Mouse (Mus musculus): Measurements from ENCODE around the gene Mx1. TPM values are rescaled to one million over a fixed set of nuclear protein-coding genes. Genes with fewer than 3 reads are reported as not detected.

The Mx1 gene
- polyA plus RNA-seq, 1 experiment = 1.9 TPM

DNA sequence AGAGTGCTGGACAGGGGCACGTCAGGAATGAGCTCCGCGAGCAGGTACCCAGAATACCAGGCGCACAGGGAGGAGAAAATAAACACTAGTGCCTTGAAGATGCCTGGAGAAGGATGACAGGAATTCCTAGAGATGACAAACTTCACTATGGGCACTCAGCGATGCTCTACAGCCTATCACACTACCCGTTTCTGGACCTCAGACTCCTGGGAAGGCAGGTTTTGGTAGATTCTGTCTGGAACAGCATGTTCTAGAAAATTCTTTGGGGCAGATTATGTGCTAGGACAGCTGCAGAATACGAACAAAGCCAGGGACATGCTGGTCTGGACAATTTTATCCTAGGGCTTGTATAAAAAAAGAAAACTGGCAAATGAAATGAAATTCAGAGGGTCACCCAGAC, 38.2 kb upstream of the Mx1 start:
- H3K4me3 ChIP-seq (ENCODE audit: insufficient read depth, low read depth, low read length) = no peak overlapping the region
- TF ChIP-seq CTCF (conservative IDR thresholded peaks at IDR 0.05; ENCODE audit: insufficient read depth, insufficient read length, low read depth, low read length) (no peak), POLR2A (IDR thresholded peaks at IDR 0.05; ENCODE audit: low read depth, low read length) (no peak)
- H3K36me3 ChIP-seq (ENCODE audit: control insufficient read depth, insufficient read depth, low read length) = no peaks in the 10 kb centered on the region
- no peak for DNase-seq
- no peaks in the 10 kb centered on the region for H3K27me3 ChIP-seq (replicated peaks; ENCODE audit: control insufficient read depth, insufficient read depth, low read length)
- no peaks in the 10 kb centered on the region for H3K4me1 ChIP-seq (ENCODE audit: control insufficient read depth, insufficient read depth, low read length)
- no peak overlapping the region for H3K27ac ChIP-seq (ENCODE audit: insufficient read depth, low read depth, low read length)
- WGBS = 87% methylated on average over 7 of the region's 7 CpGs

GRCm38 (mm10) chr16:97499450-97499849, 36.7 kb upstream of the Mx1 start:
- no peak overlapping the region for H3K4me3 ChIP-seq (ENCODE audit: insufficient read depth, low read depth, low read length)
- no peak for TF ChIP-seq CTCF (conservative IDR thresholded peaks at IDR 0.05; ENCODE audit: insufficient read depth, insufficient read length, low read depth, low read length)
- no peak for TF ChIP-seq POLR2A (IDR thresholded peaks at IDR 0.05; ENCODE audit: low read depth, low read length)
- 94% methylated on average over 7 of the region's 7 CpGs for WGBS
- no peaks in the 10 kb centered on the region for H3K36me3 ChIP-seq (ENCODE audit: control insufficient read depth, insufficient read depth, low read length)
- no peak overlapping the region for H3K27ac ChIP-seq (ENCODE audit: insufficient read depth, low read depth, low read length)
- H3K4me1 ChIP-seq (ENCODE audit: control insufficient read depth, insufficient read depth, low read length) = no peaks in the 10 kb centered on the region
- no peaks in the 10 kb centered on the region for H3K27me3 ChIP-seq (replicated peaks; ENCODE audit: control insufficient read depth, insufficient read depth, low read length)
- DNase-seq = no peak

- DNase-seq = no peak
- no peak overlapping the region for H3K4me3 ChIP-seq (ENCODE audit: insufficient read depth, low read depth, low read length)
- H3K27me3 ChIP-seq (replicated peaks; ENCODE audit: control insufficient read depth, insufficient read depth, low read length) = no peaks in the 10 kb centered on the region
- TF ChIP-seq CTCF (conservative IDR thresholded peaks at IDR 0.05; ENCODE audit: insufficient read depth, insufficient read length, low read depth, low read length) = no peak
- no peak for TF ChIP-seq POLR2A (IDR thresholded peaks at IDR 0.05; ENCODE audit: low read depth, low read length)
- H3K4me1 ChIP-seq (ENCODE audit: control insufficient read depth, insufficient read depth, low read length) = no peaks in the 10 kb centered on the region
- H3K27ac ChIP-seq (ENCODE audit: insufficient read depth, low read depth, low read length) = no peak overlapping the region
- WGBS = 97% methylated on average over 3 of the region's 3 CpGs
- H3K36me3 ChIP-seq (ENCODE audit: control insufficient read depth, insufficient read depth, low read length) = no peaks in the 10 kb centered on the region
Observed at GRCm38 (mm10) chr16:97498139-97498538, 35.4 kb upstream of the Mx1 start.

GRCm38 (mm10) chr16:97497682-97498081, 35.0 kb upstream of the Mx1 start:
- Histone ChIP-seq H3K4me1 (ENCODE audit: control insufficient read depth, insufficient read depth, low read length) (no peaks in the 10 kb centered on the region), H3K4me3 (ENCODE audit: insufficient read depth, low read depth, low read length) (no peak overlapping the region), H3K27me3 (replicated peaks; ENCODE audit: control insufficient read depth, insufficient read depth, low read length) (no peaks in the 10 kb centered on the region), H3K36me3 (ENCODE audit: control insufficient read depth, insufficient read depth, low read length) (no peaks in the 10 kb centered on the region), H3K27ac (ENCODE audit: insufficient read depth, low read depth, low read length) (no peak overlapping the region)
- TF ChIP-seq POLR2A (IDR thresholded peaks at IDR 0.05; ENCODE audit: low read depth, low read length) (no peak), CTCF (conservative IDR thresholded peaks at IDR 0.05; ENCODE audit: insufficient read depth, insufficient read length, low read depth, low read length) (no peak)
- no peak for DNase-seq
- 38% methylated on average over 5 of the region's 5 CpGs for WGBS

DNA sequence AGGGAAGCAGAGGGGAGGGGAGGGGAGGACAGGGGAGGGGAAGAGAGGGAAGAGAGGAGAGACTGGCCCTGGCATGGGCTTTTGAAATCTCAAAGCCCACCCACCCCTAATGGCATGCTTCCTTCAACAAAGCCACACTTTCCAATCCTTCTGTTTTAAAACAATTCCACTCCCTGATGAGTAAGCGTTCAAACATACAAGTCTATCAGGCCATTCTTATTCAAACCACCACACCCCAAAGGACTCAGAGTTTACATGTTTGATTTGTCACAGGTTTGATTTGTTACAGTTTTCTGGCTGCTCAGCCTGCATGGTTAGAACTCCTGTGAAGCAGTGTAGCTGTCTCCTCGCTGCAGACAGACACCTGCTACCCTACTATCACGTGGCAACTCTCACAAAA, 33.3 kb upstream of the Mx1 start:
- no peaks in the 10 kb centered on the region for H3K36me3 ChIP-seq (ENCODE audit: control insufficient read depth, insufficient read depth, low read length)

GRCm38 (mm10) chr16:97492369-97492768, 29.7 kb upstream of the Mx1 start:
- no peaks in the 10 kb centered on the region for H3K36me3 ChIP-seq (ENCODE audit: control insufficient read depth, insufficient read depth, low read length)
- H3K4me3 ChIP-seq (ENCODE audit: insufficient read depth, low read depth, low read length) = no peak overlapping the region
- no peak overlapping the region for H3K27ac ChIP-seq (ENCODE audit: insufficient read depth, low read depth, low read length)
- TF ChIP-seq POLR2A (IDR thresholded peaks at IDR 0.05; ENCODE audit: low read depth, low read length) (no peak), CTCF (conservative IDR thresholded peaks at IDR 0.05; ENCODE audit: insufficient read depth, insufficient read length, low read depth, low read length) (no peak)
- no peaks in the 10 kb centered on the region for H3K4me1 ChIP-seq (ENCODE audit: control insufficient read depth, insufficient read depth, low read length)
- no peaks in the 10 kb centered on the region for H3K27me3 ChIP-seq (replicated peaks; ENCODE audit: control insufficient read depth, insufficient read depth, low read length)
- WGBS = 75% methylated on average over 1 of the region's 1 CpGs
- DNase-seq = no peak

More for the DNA sequence above, 33.3 kb upstream of the Mx1 start:
- no peaks in the 10 kb centered on the region for H3K27me3 ChIP-seq (replicated peaks; ENCODE audit: control insufficient read depth, insufficient read depth, low read length)
- 61% methylated on average over 3 of the region's 3 CpGs for WGBS
- no peak overlapping the region for H3K27ac ChIP-seq (ENCODE audit: insufficient read depth, low read depth, low read length)
- no peak overlapping the region for H3K4me3 ChIP-seq (ENCODE audit: insufficient read depth, low read depth, low read length)
- no peak for DNase-seq
- TF ChIP-seq POLR2A (IDR thresholded peaks at IDR 0.05; ENCODE audit: low read depth, low read length) (no peak), CTCF (conservative IDR thresholded peaks at IDR 0.05; ENCODE audit: insufficient read depth, insufficient read length, low read depth, low read length) (no peak)
- no peaks in the 10 kb centered on the region for H3K4me1 ChIP-seq (ENCODE audit: control insufficient read depth, insufficient read depth, low read length)

GRCm38 (mm10) chr16:97478655-97479054, 15.9 kb upstream of the Mx1 start:
- H3K27me3 ChIP-seq (replicated peaks; ENCODE audit: control insufficient read depth, insufficient read depth, low read length) = no peaks in the 10 kb centered on the region
- no peak for DNase-seq
- WGBS = 57% methylated on average over 2 of the region's 2 CpGs
- H3K4me1 ChIP-seq (ENCODE audit: control insufficient read depth, insufficient read depth, low read length) = no peaks in the 10 kb centered on the region
- no peak overlapping the region for H3K27ac ChIP-seq (ENCODE audit: insufficient read depth, low read depth, low read length)
- H3K36me3 ChIP-seq (ENCODE audit: control insufficient read depth, insufficient read depth, low read length) = no peaks in the 10 kb centered on the region
- TF ChIP-seq POLR2A (IDR thresholded peaks at IDR 0.05; ENCODE audit: low read depth, low read length) (no peak), CTCF (conservative IDR thresholded peaks at IDR 0.05; ENCODE audit: insufficient read depth, insufficient read length, low read depth, low read length) (no peak)
- no peak overlapping the region for H3K4me3 ChIP-seq (ENCODE audit: insufficient read depth, low read depth, low read length)

DNA sequence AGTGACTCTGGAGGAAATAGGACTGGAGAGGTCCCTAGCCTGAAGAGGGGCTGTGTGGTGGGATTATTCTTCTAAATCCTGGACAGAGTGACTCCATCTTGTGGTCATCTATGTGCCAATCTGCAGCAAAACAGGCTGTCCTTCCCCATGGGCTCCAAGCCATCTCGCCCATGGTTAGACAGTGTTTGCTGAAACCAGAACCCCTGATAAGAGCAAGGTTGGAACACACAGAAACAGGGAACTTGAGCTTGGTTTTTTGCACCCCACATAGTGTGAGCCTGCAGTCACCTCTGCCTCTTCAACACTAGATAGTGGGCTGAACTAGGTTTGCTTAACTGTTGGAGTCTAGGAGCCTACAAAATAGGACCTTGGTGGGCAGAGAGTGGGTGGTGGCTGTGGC, 13.8 kb upstream of the Mx1 start:
- TF ChIP-seq CTCF (conservative IDR thresholded peaks at IDR 0.05; ENCODE audit: insufficient read depth, insufficient read length, low read depth, low read length) (no peak), POLR2A (IDR thresholded peaks at IDR 0.05; ENCODE audit: low read depth, low read length) (no peak)
- 93% methylated on average over 1 of the region's 1 CpGs for WGBS
- no peaks in the 10 kb centered on the region for H3K4me1 ChIP-seq (ENCODE audit: control insufficient read depth, insufficient read depth, low read length)
- H3K4me3 ChIP-seq (ENCODE audit: insufficient read depth, low read depth, low read length) = no peak overlapping the region
- H3K27me3 ChIP-seq (replicated peaks; ENCODE audit: control insufficient read depth, insufficient read depth, low read length) = no peaks in the 10 kb centered on the region
- no peaks in the 10 kb centered on the region for H3K36me3 ChIP-seq (ENCODE audit: control insufficient read depth, insufficient read depth, low read length)
- no peak for DNase-seq
- H3K27ac ChIP-seq (ENCODE audit: insufficient read depth, low read depth, low read length) = no peak overlapping the region

Measured in kidney, adult 2 months (tissue).